Mouse (Mus musculus) embryonic stem cell, embryonic (primary cell): ENCODE measurements around the gene Dnajb8.

Source experiments
- CTCF ChIA-PET, 4 experiments: fragments of 300-600 bp in 2 of 4; fragments of 350-600 bp in 2 of 4; sonication (Branson Sonifier 250); formaldehyde crosslinking; loops; one replicate each; lab custom pipeline; 2022; ENCODE audit warnings: inconsistent platforms in 2 of 4; lab: Charles Lee
- POLR2A ChIA-PET, 4 experiments: fragments of 300-600 bp in 2 of 4; fragments of 350-600 bp in 2 of 4; sonication (Branson Sonifier 250); formaldehyde crosslinking; loops; one replicate each; lab custom pipeline; 2022; ENCODE audit warnings: antibody characterized with exemption in 4 of 4, inconsistent platforms in 1 of 4; lab: Charles Lee

Dnajb8 gene

GRCm38 (mm10) chr6:88221968-88222367 lies at the start of gene Dnajb8:
Gene Dnajb8, plus strand, starts transcription at chr6:88222268.
- POLR2A ChIA-PET, result interaction anchor here in 2 of 4 experiments (0.7 to 2.6 kb wide), 3 partner anchors 11 to 15 kb away, joined by 3 to 12 read pairs (median 4); no protein-coding TSS in a partner anchor
- CTCF ChIA-PET, result interaction anchor here in 1 of 4 experiments (1.5 kb wide), 1 partner anchor 20 kb away, joined by 3 read pairs; no protein-coding TSS in a partner anchor

DNA sequence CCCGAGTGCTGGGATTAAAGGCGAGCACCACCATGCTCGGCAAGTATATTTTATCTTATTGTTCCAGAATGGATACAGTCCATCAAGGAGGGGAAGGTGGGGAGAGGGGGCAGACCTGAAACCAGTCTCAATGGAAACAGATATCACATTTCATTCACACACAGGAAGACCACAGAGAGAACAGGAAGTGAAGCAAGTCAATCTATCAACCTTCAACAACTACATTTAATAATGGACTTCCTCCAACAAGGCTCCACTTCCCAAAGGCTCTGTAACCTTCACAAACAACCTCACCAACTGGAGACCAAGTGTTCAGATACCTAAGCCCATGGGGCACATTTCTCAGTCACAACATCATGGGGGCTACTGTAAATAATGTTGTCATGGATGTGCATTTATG lies 47.9 kb upstream of the Dnajb8 start:
- CTCF ChIA-PET, result no interaction called here
- POLR2A ChIA-PET, result no interaction called here

DNA sequence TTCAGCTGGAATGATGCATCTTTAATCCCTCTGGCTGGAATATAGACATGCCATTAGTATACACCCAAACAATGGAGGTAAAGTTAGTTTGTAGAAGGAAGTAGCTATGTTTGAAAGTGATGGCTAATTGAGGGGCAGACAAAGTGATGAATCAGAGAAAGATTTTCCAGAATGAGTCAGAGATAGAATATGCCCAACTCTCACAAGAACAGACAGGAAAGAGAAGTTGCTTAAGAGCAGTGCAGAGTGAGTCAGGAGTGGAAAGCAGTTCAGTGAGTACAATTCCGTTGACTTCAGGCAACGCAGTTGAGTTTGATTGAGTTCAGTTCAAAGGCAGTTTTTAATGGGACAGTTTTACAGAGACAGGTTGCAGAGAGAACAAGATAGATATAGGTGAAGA lies 47.4 kb upstream of the Dnajb8 start:
- ChIA-PET POLR2A (no interaction called here), CTCF (no interaction called here)

DNA sequence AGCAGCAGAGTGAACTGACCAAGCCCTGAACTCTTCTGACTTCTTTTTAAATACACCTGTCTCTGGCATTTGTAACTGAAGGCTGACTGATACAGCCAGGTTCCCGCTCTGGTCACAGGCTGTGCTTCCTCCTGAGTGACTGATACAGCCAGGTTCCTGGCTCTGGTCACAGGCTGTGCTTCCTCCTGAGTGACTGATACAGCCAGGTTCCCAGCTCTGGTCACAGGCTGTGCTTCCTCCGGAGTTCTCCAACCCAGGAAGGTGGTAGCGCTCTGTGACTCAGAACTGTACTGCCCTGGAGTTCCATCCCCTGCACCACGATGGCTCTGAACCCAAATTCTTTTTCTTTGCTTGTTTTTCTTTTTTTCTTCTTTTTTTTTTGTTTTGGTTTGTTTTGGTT lies 37.4 kb upstream of the Dnajb8 start:
- ChIA-PET CTCF (interaction anchor here in 2 of 4 experiments (0.6 to 1.5 kb wide), 3 partner anchors 58 to 662 kb away, joined by 4 to 5 read pairs (median 4); no protein-coding TSS in a partner anchor), POLR2A (interaction anchor here in 2 of 4 experiments (0.7 to 1.7 kb wide), 4 partner anchors 8 to 112 kb away, joined by 3 to 5 read pairs (median 4); no protein-coding TSS in a partner anchor)

DNA sequence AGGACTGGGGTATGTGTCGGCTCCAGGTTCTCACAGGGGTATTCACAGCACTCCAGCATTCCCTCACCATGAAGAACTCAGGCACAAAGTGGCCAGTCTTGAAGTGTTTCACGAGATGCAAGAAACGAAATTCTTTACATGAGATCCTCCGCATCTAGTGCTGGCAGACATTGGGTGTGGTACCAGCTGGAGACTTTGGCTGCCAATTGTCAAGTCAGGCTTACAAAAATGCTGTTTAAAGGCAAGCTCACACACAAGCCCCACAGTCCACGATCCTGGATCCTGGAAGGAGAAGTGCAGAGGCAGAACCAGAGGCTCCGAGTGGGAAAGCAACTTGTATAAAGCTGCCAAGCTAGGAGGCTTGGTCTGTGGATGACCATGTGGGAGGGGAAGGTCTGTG lies 33.9 kb upstream of the Dnajb8 start:
- ChIA-PET CTCF (interaction anchor here in 3 of 4 experiments (0.6 to 2.1 kb wide), 9 partner anchors 54 to 314 kb away, joined by 3 to 18 read pairs (median 3); no protein-coding TSS in a partner anchor), POLR2A (interaction anchor here in 2 of 4 experiments (0.7 to 1.9 kb wide), 6 partner anchors 10 to 78 kb away, joined by 3 to 6 read pairs (median 4); no protein-coding TSS in a partner anchor)

DNA sequence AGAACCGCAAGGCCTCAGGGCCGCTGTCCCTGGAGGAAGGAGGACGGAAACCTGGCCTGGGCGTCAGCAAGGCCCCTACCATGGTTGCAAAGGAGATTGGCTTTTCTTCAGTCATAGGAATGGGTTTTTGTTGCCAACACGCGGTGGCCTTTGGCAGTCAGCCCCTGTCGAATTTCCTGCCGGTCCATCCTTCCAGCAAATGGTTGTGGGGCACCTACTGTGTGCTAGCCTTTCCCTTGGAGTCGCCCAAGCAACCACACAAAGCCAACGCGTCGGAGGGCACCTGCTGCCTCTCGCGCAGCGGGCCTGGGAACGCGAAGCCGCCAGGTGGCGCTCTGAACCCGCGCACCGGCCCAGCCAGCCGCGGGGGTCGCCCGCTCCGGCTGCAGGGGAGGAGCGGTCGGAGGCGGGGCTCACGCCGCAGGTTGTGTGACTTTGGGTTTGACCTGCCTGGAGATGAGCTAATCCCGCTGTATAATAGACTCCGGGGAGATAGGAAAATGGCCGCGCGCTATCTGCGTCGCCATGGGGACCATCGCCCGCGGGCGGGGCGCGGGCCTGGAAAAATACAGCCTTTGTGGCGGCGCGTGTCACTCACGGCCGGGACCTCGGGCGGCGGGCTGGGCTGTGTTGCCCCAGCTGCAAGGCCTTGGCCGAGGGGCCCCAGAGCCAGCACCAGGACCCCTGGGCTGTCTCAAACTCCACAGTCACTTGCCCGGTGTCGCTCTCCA lies 32.6 kb upstream of the Dnajb8 start:
- ChIA-PET CTCF (interaction anchor here (0.6 to 2.0 kb wide), 40 partner anchors 8 to 636 kb away, joined by 3 to 29 read pairs (median 4); partner anchors contain the start of gene Ruvbl1 (in 1 of the 4)), POLR2A (interaction anchor here (0.6 to 13.0 kb wide), 25 partner anchors 9 to 713 kb away, joined by 3 to 168 read pairs (median 3); partner anchors contain the start of genes Abtb1 (in 1 of the 4) and Tpra1 (in 1 of the 4))

- CTCF ChIA-PET, result interaction anchor here (0.6 to 2.0 kb wide), 38 partner anchors 8 to 636 kb away, joined by 3 to 29 read pairs (median 4); partner anchors contain the start of gene Ruvbl1 (in 1 of the 4)
- POLR2A ChIA-PET, result interaction anchor here (0.6 to 13.0 kb wide), 28 partner anchors 8 to 712 kb away, joined by 3 to 168 read pairs (median 3); partner anchors contain the start of genes Abtb1 (in 1 of the 4) and Tpra1 (in 1 of the 4)
These were observed 32.1 kb upstream of the Dnajb8 start for GRCm38 (mm10) chr6:88190043-88190309.

DNA sequence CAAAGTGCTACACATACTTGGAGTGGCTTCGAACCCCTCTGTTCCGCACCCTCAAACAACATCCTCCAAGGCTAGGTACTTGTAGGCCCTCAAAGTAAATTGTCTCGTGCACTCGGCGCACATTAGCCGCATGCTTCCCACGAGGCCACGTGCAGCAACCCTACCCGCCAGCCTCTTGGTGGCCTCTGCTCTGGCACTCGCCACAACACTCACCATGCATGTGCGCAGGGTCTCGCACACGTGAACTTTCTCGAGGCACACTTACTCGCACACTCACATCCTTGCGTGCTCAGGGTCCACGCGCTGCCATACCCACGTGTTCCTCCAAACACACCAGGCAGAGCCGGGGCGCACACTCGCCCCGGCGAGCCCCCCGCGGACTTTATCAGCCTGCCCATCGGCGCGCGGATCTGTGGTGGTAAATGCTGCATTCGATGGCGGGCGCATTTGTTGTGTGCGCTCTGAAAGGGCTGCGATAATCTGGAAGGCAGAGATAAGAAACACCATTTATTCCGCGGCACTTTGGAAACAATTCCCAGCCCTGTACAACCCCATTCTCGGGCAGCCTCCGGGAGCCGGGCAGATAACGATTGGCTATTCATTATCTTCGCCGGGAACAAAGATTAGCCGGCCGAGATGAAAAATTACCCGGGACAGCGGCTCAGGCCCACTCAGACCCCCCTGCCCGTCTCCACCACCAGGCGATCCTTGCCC lies 31.6 kb upstream of the Dnajb8 start:
- CTCF ChIA-PET, result interaction anchor here (0.7 to 1.9 kb wide), 10 partner anchors 19 to 308 kb away, joined by 3 to 29 read pairs (median 5); partner anchors contain the start of gene Ruvbl1 (in 1 of the 4)

GRCm38 (mm10) chr6:88191024-88191365 lies 31.1 kb upstream of the Dnajb8 start:
- ChIA-PET POLR2A (interaction anchor here in 2 of 4 experiments (1.4 to 13.0 kb wide), 6 partner anchors 10 to 275 kb away, joined by 3 to 168 read pairs (median 16); no protein-coding TSS in a partner anchor), CTCF (interaction anchor here in 3 of 4 experiments (0.6 to 1.9 kb wide), 4 partner anchors 19 to 274 kb away, joined by 3 to 8 read pairs (median 4); partner anchors contain the start of gene Ruvbl1 (in 1 of the 3))

More for the DNA sequence above, 31.6 kb upstream of the Dnajb8 start:
- POLR2A ChIA-PET, result interaction anchor here (0.6 to 13.0 kb wide), 17 partner anchors 8 to 652 kb away, joined by 3 to 168 read pairs (median 3); partner anchors contain the start of gene Abtb1 (in 1 of the 4)

DNA sequence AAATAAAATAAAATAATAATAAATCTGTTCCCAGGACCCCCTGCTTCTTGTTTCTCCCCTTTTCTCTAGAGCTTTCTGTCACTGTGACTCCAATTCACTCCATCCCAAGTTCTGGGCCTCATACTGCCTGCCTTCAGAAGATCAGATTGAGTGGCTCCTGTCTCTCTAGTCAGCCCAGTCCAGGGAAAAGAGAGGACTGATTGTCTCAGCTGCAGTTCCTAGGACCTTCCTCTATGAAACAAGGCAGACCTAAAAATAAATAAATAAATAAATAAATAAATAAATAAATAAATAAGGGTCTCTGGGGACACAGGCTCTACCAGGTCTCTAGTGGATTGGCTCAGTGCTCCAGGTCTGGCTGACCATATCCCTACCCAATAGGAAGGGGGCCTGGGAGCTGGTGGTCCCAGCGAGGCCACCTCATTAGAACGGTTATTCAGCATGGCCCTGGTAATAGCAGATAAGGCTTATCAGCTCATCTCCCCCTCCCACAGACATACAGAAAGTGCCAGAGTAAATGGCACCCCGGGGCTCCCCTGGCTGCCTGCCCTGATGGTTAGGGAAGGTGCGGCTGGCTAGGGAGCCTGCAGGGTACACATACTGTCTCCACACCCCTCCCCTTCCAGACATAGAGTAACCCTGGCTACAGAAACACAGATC lies 30.5 kb upstream of the Dnajb8 start:
- POLR2A ChIA-PET, result interaction anchor here in 3 of 4 experiments (0.6 to 13.0 kb wide), 9 partner anchors 9 to 240 kb away, joined by 3 to 168 read pairs (median 4); no protein-coding TSS in a partner anchor

GRCm38 (mm10) chr6:88192756-88193155 lies 29.3 kb upstream of the Dnajb8 start:
- POLR2A ChIA-PET, result interaction anchor here in 2 of 4 experiments (0.9 to 13.0 kb wide), 6 partner anchors 8 to 286 kb away, joined by 3 to 168 read pairs (median 16); no protein-coding TSS in a partner anchor
- CTCF ChIA-PET, result interaction anchor here in 3 of 4 experiments (0.7 to 1.0 kb wide), 3 partner anchors 50 to 417 kb away, joined by 3 to 8 read pairs (median 4); no protein-coding TSS in a partner anchor

More for the DNA sequence above, 30.5 kb upstream of the Dnajb8 start:
- CTCF ChIA-PET, result interaction anchor here in 2 of 4 experiments (0.6 to 1.4 kb wide), 4 partner anchors 51 to 459 kb away, joined by 3 to 4 read pairs (median 4); no protein-coding TSS in a partner anchor

DNA sequence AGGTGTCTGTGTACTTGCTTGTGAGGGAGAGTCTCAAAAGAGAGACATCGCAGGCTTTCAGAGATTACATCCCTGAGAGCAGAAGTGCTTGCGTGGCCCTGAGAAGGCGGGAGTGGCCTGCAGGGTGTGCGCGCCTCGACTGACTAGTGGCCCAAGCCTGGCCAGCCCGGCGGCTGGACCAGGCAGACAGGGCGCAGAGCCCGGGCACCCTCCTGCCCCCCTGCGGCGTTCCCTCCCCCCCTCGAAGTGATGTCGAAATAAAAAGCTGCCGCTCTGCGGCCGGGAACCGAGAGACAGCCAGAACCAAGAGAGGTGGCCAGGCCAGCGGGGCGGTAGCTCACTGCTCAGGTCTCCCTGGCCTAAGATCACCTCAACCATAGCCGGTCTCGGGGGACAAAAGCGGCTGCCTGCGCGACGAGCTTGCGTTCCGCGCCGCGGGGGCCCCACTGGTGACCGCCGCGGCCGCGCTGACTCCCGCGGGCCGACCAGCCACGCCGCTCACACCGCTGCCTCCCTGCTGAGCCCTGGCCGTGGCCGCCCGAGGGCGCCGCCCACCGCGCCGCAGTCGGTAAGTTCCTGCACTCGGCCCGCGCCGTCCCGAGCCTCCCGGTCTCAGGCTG lies 28.5 kb upstream of the Dnajb8 start, which contains the start of gene Gata2:
TSS of gene Gata2 (plus strand) at position 459 of the 620 bp plus-strand sequence.
- POLR2A ChIA-PET, result interaction anchor here in 3 of 4 experiments (0.6 to 13.0 kb wide), 12 partner anchors 10 to 1092 kb away, joined by 3 to 168 read pairs (median 4); no protein-coding TSS in a partner anchor
- CTCF ChIA-PET, result interaction anchor here in 3 of 4 experiments (0.6 to 1.0 kb wide), 5 partner anchors 10 to 592 kb away, joined by 3 to 5 read pairs (median 3); no protein-coding TSS in a partner anchor

DNA sequence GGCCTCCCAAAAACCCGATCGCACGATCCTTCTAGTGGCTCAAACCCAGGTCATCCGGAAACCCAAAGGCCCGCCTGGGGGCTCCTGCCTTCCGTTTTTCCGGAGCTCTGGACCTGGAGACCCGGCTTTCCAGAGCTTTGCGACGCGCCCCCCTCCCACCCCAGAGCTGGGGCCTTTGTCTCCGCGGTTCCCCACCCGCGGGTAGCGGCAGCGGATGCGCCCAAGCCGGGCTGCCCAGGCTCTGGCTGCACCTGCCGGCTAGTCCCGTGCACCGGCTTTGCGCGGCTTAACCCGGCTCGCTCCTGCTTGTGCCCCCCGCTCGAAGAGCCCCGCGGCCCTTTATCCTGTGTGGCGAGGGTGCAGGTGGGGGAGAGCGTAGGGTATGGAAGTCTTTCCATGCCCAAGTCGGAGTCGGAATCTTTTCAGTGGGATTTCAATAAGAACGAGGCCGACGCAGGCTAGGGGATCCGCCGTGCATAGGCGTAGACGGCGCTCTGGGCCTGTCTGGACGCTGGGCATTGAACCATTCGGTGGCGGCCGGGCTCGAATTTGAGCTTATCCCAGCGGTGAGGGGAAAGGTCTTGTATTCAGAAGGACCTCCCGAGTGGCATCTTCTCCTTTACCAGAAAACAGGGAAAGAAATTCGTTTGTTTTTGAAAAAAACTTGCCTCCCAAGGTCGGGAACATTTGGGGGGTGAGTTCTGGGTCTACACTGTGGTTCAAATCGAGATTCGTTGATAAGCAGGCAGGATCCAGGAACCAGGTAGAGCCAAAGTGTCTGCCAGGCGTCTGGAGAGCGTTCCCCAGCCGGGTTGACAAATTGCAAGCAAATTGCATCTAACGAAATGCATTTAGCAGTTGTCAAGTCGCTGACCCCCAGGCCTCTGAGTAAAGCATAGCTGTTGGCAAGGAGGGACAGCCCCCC lies 27.8 kb upstream of the Dnajb8 start:
- CTCF ChIA-PET, result interaction anchor here in 3 of 4 experiments (0.6 to 2.1 kb wide), 8 partner anchors 9 to 591 kb away, joined by 3 to 8 read pairs (median 4); no protein-coding TSS in a partner anchor
- POLR2A ChIA-PET, result interaction anchor here in 3 of 4 experiments (0.6 to 13.0 kb wide), 17 partner anchors 9 to 1091 kb away, joined by 3 to 168 read pairs (median 4); no protein-coding TSS in a partner anchor

GRCm38 (mm10) chr6:88194978-88195325 lies 27.1 kb upstream of the Dnajb8 start:
- ChIA-PET POLR2A (interaction anchor here (0.5 to 13.0 kb wide), 17 partner anchors 10 to 1672 kb away, joined by 3 to 168 read pairs (median 4); partner anchors contain the start of genes Rab43 (in 1 of the 4) and Rab7 (in 1 of the 4)), CTCF (interaction anchor here in 3 of 4 experiments (0.6 to 2.1 kb wide), 6 partner anchors 39 to 577 kb away, joined by 3 to 8 read pairs (median 4); no protein-coding TSS in a partner anchor)

DNA sequence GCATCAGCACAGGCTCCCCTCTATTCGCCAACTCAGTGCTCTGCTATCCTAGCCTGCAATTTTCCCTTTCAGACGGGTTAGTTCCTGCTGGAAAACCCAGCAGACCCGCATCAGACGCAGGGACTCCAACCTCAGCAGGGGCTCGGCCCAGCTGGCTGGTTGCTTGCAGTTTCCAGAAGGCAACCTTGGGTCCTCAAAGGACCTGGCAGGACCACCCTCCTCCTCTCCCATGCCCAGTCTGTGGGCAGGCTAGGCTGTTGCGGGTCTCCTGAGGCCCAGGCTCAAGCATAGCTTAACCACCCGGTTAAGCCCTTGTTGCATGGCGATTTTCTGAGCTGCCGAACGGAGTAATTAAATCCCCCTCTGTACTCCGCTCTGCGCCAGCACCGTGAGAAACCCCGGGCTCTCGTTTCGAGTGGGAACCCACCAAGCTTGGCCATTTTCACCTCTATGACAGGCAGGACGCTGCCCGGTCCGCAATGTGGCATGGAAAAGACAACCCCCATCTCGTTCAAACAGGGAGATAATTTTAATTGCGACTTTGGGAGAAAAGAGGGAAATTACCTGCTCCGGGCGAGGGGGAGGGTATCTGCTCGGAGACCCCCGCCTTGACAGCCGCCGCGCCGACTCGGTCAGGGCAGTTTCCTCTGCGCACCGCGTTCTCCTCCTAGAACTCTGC lies 25.9 kb upstream of the Dnajb8 start:
- ChIA-PET CTCF (interaction anchor here in 2 of 4 experiments (0.5 to 2.1 kb wide), 4 partner anchors 46 to 685 kb away, joined by 3 to 8 read pairs (median 4); no protein-coding TSS in a partner anchor), POLR2A (interaction anchor here (0.5 to 13.0 kb wide), 12 partner anchors 33 to 286 kb away, joined by 3 to 168 read pairs (median 4); partner anchors contain the start of gene Rab7 (in 1 of the 4))
